Mouse (Mus musculus): ENCODE results near the gene Map7d3.

- TF ChIP-seq CTCF (IDR thresholded peaks at IDR 0.05; ENCODE audit: borderline replicate concordance, insufficient read depth, low read length) (no peak), POLR2A (IDR thresholded peaks at IDR 0.05; ENCODE audit: low read depth, low read length) (no peak)
Measured at GRCm38 (mm10) chrX:56752144-56752543, 70.0 kb downstream of the Map7d3 start.
